Mouse (Mus musculus) cerebellum, postnatal 36 days (tissue): ENCODE results near the gene Olfr263.

Experiments
- DNase-seq, 2 experiments: peaks; one replicate each; pipeline ENCODE4 v3.0.0; 2021 to 2022; ENCODE audit warnings: mixed read lengths in 2 of 2

The Olfr263 gene

DNA sequence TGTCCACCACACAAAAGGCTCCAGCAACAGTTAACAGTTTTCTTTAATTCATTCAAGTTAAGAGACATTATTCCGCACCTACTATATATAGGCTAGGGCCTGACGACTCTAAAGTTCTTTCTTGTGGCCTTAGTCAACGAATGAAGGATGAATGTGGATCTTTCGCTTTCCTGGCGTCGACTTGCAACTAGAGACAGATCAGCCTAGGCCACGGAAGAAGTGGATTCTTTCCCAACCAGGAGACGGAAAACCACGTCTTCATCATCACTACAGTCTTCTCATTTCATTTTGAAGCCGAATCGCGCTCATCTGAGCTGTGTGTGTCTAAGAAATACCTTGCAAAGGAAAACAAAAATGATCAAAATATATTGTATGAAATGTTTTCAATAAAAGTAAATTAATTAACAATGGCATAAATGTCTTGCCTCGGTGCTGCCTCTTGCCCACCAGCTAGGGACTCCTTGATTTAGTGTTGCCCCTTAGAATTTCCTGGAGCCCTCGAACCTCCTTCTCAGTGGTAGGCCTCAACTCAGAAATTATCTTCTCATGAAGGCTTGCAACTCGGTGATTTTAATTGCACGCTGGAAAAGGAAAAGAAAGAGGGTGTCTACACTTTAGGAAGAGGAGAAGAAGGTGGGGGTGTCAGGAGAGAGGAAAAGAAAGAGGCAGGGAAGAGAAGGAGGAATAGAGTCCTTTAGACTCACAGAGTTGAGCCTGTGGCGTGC, 41.2 kb downstream of the Olfr263 start:
- no peak for DNase-seq

GRCm38 (mm10) chr13:21171156-21171530, 41.7 kb downstream of the Olfr263 start:
- peak; percentile 12 to 16 for DNase-seq

DNA sequence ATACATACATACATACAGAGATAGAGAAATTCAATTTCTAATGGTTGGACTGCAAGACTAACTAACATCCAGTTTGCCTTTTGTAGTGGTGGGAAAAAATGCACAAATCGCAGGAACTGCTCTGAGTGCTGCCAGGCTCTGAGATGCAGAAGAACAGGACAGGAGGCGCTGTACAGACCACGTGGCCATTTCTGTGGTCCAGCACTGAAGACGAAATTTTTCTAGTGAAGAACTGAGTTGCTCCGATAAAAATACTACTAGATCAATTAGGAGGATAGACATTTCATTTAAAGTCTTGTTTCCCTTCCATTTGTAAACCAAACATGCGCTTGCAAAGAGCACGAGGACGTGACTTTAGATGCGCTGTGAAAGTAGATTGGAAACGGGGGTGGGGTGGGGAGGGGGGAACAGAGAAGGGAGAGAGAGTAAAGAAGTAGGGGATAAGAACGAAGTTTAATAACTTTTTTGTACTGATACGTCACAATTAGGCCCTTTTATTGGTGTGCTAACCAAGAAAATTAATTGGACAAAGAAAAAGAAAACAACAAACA, 42.2 kb downstream of the Olfr263 start:
- DNase-seq, result peak; percentile 12 to 28

- peak; percentile 67 to 74 for DNase-seq
Observed at GRCm38 (mm10) chr13:21172241-21173027, 43.0 kb downstream of the Olfr263 start.

- DNase-seq, result peak; percentile 61 to 63
Observed at GRCm38 (mm10) chr13:21173072-21173471, 43.6 kb downstream of the Olfr263 start.

GRCm38 (mm10) chr13:21176733-21177132, 47.3 kb downstream of the Olfr263 start:
- DNase-seq, result no peak

GRCm38 (mm10) chr13:21177657-21178056, 48.2 kb downstream of the Olfr263 start:
- no peak for DNase-seq

GRCm38 (mm10) chr13:21178364-21178763, 48.9 kb downstream of the Olfr263 start:
- DNase-seq, result no peak

DNA sequence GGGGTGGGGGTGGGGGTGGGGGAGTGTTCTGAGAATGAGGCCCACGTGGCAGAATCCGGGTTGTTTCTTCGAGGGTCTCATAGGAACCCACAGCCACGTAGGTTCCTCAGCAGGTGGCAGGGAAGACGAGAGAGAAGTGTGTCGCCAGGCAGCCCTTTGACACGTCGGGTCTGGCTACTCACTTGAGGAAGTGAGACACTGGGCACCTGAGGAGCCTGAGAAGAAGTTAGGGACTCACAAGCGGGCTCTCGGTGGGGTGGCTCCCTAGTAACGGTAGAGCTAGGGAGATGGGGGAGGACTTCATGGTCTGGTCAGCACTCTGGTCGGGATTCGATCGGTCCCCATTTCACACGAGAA, 49.9 kb downstream of the Olfr263 start, which contains the start of gene Trim27:
Gene Trim27, plus strand, starts transcription at position 79 of the 357 bp plus-strand sequence.
- peak in 1 of 2 experiments; percentile 24 for DNase-seq

- peak; percentile 75 to 87 for DNase-seq
Observed at GRCm38 (mm10) chr13:21179724-21180550, 50.5 kb downstream of the Olfr263 start.

- DNase-seq, result peak; percentile 53 to 60
Observed at GRCm38 (mm10) chr13:21180551-21181530, 51.4 kb downstream of the Olfr263 start.

GRCm38 (mm10) chr13:21181996-21182395, 52.6 kb downstream of the Olfr263 start:
- DNase-seq, result no peak

- DNase-seq, result no peak
Observed at GRCm38 (mm10) chr13:21183066-21183465, 53.6 kb downstream of the Olfr263 start.

DNA sequence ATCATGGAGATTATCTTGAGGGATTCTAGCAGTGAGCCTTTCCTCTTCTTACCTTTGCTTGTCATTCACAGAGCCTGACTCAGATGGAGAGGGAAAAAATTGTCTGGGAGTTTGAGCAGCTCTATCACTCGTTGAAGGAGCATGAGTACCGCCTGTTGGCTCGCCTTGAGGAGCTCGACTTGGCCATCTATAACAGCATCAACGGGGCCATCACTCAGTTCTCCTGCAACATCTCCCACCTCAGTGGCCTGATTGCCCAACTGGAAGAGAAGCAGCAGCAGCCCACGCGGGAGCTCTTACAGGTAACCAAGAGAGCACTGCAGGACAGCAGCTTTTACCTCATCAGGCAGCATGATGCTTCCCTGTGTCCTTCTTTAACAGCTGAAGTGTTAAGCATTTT, 54.2 kb downstream of the Olfr263 start:
- no peak for DNase-seq

DNA sequence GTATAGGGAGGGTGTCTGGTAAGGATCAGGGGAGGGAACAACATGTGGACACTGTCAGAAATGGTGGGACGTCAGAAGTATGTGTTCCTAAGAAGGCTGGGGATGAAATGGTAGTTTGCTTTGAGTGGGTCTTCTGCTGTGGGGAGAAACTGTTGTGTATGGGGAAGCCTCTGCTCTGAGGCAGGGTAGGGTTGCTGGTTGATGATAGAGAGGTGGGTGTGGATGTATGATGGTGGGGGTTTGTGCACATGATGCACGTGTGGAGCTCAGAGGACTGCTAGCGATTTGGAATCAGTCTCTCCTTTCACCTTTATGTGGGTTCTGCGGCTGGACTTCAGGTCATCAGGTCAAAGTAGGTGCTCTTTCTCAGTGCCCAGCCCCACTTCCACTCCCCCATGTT, 56.1 kb downstream of the Olfr263 start:
- no peak for DNase-seq
